Mouse (Mus musculus): ENCODE measurements around the gene Zfp933.

GRCm38 (mm10) chr4:147879456-147879855, 31.3 kb upstream of the Zfp933 start:
- TF ChIP-seq CTCF (IDR thresholded peaks at IDR 0.05; ENCODE audit: low read depth, low read length) (no peak), POLR2A (IDR thresholded peaks at IDR 0.05; ENCODE audit: extremely low read depth, insufficient read depth, low read length) (no peak)

Measured in liver, adult 2 months (tissue).